Mouse (Mus musculus) small intestine, adult 2 months (tissue): ENCODE measurements around the gene Tkt.

Experiments used
- CTCF ChIP-seq: fragments of 200-500 bp; IDR thresholded peaks from 2 replicates; pipeline ENCODE4 v1.5.1; 2012; ENCODE audit warnings: low read depth, mild to moderate bottlenecking, control low read depth, inconsistent platforms, low read length, moderate library complexity, mixed read lengths; ENCODE audit not compliant: insufficient replicate concordance, insufficient read length; ENCODE audit errors: extremely low read depth
- POLR2A ChIP-seq: fragments of 200-500 bp; IDR thresholded peaks from 2 replicates; pipeline ENCODE4 v1.6.1; 2012; ENCODE audit warnings: low read depth, mild to moderate bottlenecking, control low read depth, inconsistent platforms, low read length, moderate library complexity

GRCm38 (mm10) chr14:30557730-30558129, 9.6 kb downstream of the Tkt start:
- TF ChIP-seq POLR2A (no peak), CTCF (no peak)
